Mouse (Mus musculus): ENCODE measurements around the gene Snrpa. TPM values are rescaled to one million over a fixed set of nuclear protein-coding genes. Genes with fewer than 3 reads are reported as not detected.

Gene Snrpa
- total and polyA plus RNA-seq, 3 experiments, result 67.1 to 233 (median 123) TPM

- dilution Hi-C loops (cut with MboI; ENCODE audit: extremely low pct_ligation_motif_present, extremely low pct_unique_long_range_greater_than_20kb, low sequenced_read_pairs), result no loop called here
- peaks cover 21 to 57% of the 10 kb centered on the region in 2 experiments for H3K4me1 ChIP-seq (ENCODE audit: control insufficient read depth in 1 of 2, insufficient read depth in 2 of 2)
- DNase-seq (ENCODE audit: extremely low read depth), result peak; percentile 95
- in situ Hi-C loops (cut with MboI; ENCODE audit: low pct_ligation_motif_present, low pct_unique_long_range_greater_than_20kb, low sequenced_read_pairs), result loop anchor here (5.0 kb wide), 2 partner anchors 36 to 66 kb away; no protein-coding TSS in a partner anchor
- no peaks in the 10 kb centered on the region for H3K9me3 ChIP-seq (replicated peaks; ENCODE audit: low read length)
- TF ChIP-seq MAX (IDR thresholded peaks at IDR 0.05; ENCODE audit: low read length), result no peak; the same call in none of the 2 replicates
- TF ChIP-seq MAZ (IDR thresholded peaks at IDR 0.05; ENCODE audit: low read depth, low read length), result peak; percentile 71; the same call in 1 of the 2 replicates
- TF ChIP-seq NELFE (IDR thresholded peaks at IDR 0.05; ENCODE audit: low read depth, low read length), result peak; percentile 96
- TF ChIP-seq POLR2A (IDR thresholded peaks at IDR 0.05; ENCODE audit: low read depth, low read length), result peak; percentile 95
- TF ChIP-seq TCF12 (IDR thresholded peaks at IDR 0.05; ENCODE audit: low read depth, low read length), result peak; percentile 96
- no peak for TF ChIP-seq EP300 (IDR thresholded peaks at IDR 0.05; ENCODE audit: low read length)
- TF ChIP-seq ETS1 (conservative IDR thresholded peaks at IDR 0.05; ENCODE audit: low read depth, low read length), result peak; percentile 69
- TF ChIP-seq USF2 (conservative IDR thresholded peaks at IDR 0.05; ENCODE audit: low read depth, low read length), result no peak
- peak; percentile 98 for TF ChIP-seq MXI1 (IDR thresholded peaks at IDR 0.05; ENCODE audit: low read depth, low read length)
- no peak for TF ChIP-seq RCOR1 (conservative IDR thresholded peaks at IDR 0.05; ENCODE audit: low read depth, low read length)
- TF ChIP-seq PAX5 (IDR thresholded peaks at IDR 0.05; ENCODE audit: low read length), result no peak
- no peak for TF ChIP-seq RAD21 (IDR thresholded peaks at IDR 0.05; ENCODE audit: low read depth, low read length)
- peak; percentile 75 for TF ChIP-seq TBP (conservative IDR thresholded peaks at IDR 0.05; ENCODE audit: low read depth, low read length)
- 0 out of 2 replicates have a peak, but pooled peaks have one; percentile 35 for TF ChIP-seq MYC (IDR thresholded peaks at IDR 0.05; ENCODE audit: low read depth, low read length)
- 0 out of 2 replicates have a peak, but pooled peaks have one; percentile 62 for TF ChIP-seq KAT2A (IDR thresholded peaks at IDR 0.05; ENCODE audit: insufficient replicate concordance, low read length)
- TF ChIP-seq SMC3 (IDR thresholded peaks at IDR 0.05; ENCODE audit: low read depth, low read length), result no peak
- peak; percentile 69 for TF ChIP-seq HCFC1 (IDR thresholded peaks at IDR 0.05; ENCODE audit: low read depth, low read length)
- TF ChIP-seq BHLHE40 (IDR thresholded peaks at IDR 0.05; ENCODE audit: low read depth, low read length), result 0 out of 2 replicates have a peak, but pooled peaks have one; percentile 33
- TF ChIP-seq IRF4 (IDR thresholded peaks at IDR 0.05; ENCODE audit: low read depth, low read length), result peak; percentile 91
- TF ChIP-seq NRF1 (IDR thresholded peaks at IDR 0.05; ENCODE audit: low read depth, low read length), result no peak
- TF ChIP-seq MEF2A (IDR thresholded peaks at IDR 0.05; ENCODE audit: borderline replicate concordance, low read depth, low read length), result peak; percentile 57
- TF ChIP-seq JUND (conservative IDR thresholded peaks at IDR 0.05; ENCODE audit: low read depth, low read length), result no peak
- no peak for TF ChIP-seq ZC3H11A (IDR thresholded peaks at IDR 0.05; ENCODE audit: low read depth, low read length)
- TF ChIP-seq SIN3A (IDR thresholded peaks at IDR 0.05; ENCODE audit: low read length), result peak; percentile 94
- no peak for TF ChIP-seq ZNF384 (IDR thresholded peaks at IDR 0.05; ENCODE audit: low read depth, low read length)
- peak; percentile 87 for TF ChIP-seq ZMIZ1 (IDR thresholded peaks at IDR 0.05; ENCODE audit: low read depth, low read length)
- TF ChIP-seq GABPA (IDR thresholded peaks at IDR 0.05; ENCODE audit: insufficient replicate concordance, low read depth, low read length), result no peak
- no peak for TF ChIP-seq ZKSCAN1 (IDR thresholded peaks at IDR 0.05; ENCODE audit: borderline replicate concordance, low read depth, low read length)
- TF ChIP-seq ELF1 (IDR thresholded peaks at IDR 0.05; ENCODE audit: low read depth, low read length), result peak; percentile 69
- no peak for TF ChIP-seq MAFK (IDR thresholded peaks at IDR 0.05; ENCODE audit: insufficient replicate concordance, low read length)
- no peak for TF ChIP-seq E2F4 (IDR thresholded peaks at IDR 0.05; ENCODE audit: insufficient replicate concordance, low read depth, low read length)
- no peak for TF ChIP-seq USF1 (IDR thresholded peaks at IDR 0.05; ENCODE audit: low read depth, low read length)
- TF ChIP-seq CHD1 (IDR thresholded peaks at IDR 0.05; ENCODE audit: low read depth, low read length), result no peak
- TF ChIP-seq JUN (IDR thresholded peaks at IDR 0.05; ENCODE audit: insufficient read depth, low read depth, low read length), result no peak
- TF ChIP-seq CTCF (conservative IDR thresholded peaks at IDR 0.05 in 1 of 2, IDR thresholded peaks at IDR 0.05 in 1 of 2; ENCODE audit: low read depth in 2 of 2, low read length in 2 of 2), result no peak
- 0 out of 2 replicates have a peak, but pooled peaks have one; percentile 27 for TF ChIP-seq CHD2 (IDR thresholded peaks at IDR 0.05; ENCODE audit: low read length)
- TF ChIP-seq UBTF (IDR thresholded peaks at IDR 0.05; ENCODE audit: low read depth, low read length), result peak; percentile 76; the same call in 1 of the 2 replicates
- peak; percentile 89 for TF ChIP-seq POLR2AphosphoS2 (IDR thresholded peaks at IDR 0.05; ENCODE audit: low read depth, low read length)
- H3K4me3 ChIP-seq (replicated peaks in 1 of 3; ENCODE audit: low read depth in 2 of 3, low read length in 2 of 3, poor library complexity in 1 of 3), result peak within 1 kb of the TSS; percentile 78 to 86 (median 81)
- peaks cover 14% of the 10 kb centered on the region; the same call in 1 of the 2 replicates for H3K79me2 ChIP-seq (replicated peaks; ENCODE audit: control insufficient read depth, extremely low read depth, insufficient read depth, poor library complexity, severe bottlenecking)
- H3K27me3 ChIP-seq (replicated peaks), result no peaks in the 10 kb centered on the region
- peak within 1 kb of the TSS; percentile 78 for H3K4me2 ChIP-seq (ENCODE audit: insufficient read depth, low read depth, poor library complexity, severe bottlenecking)
- peak within 1 kb of the TSS; percentile 44; the same call in 1 of the 2 replicates for H3K27ac ChIP-seq (ENCODE audit: insufficient read depth, low read depth)
- peaks cover 0 to 12% of the 10 kb centered on the region in 2 experiments for H3K36me3 ChIP-seq (replicated peaks in 1 of 2; ENCODE audit: control insufficient read depth in 1 of 2, insufficient read depth in 1 of 2, low read length in 1 of 2)
- H3K9ac ChIP-seq (ENCODE audit: insufficient read depth, low read depth), result peak within 1 kb of the TSS; percentile 66
These were observed 32.3 kb upstream of the Snrpa start, which contains the start of gene Itpkc for GRCm38 (mm10) chr7:27228281-27228821. Itpkc (minus strand) TSS chr7:27228661.

Data from CH12.LX (cell line).